Mouse (Mus musculus) MEL (cell line): ENCODE results near the gene Fcf1. TPM values are rescaled to one million over a fixed set of nuclear protein-coding genes. Genes with fewer than 3 reads are reported as not detected.

Experiments
- DNase-seq: peaks from one replicate; pipeline ENCODE4 v3.0.0; 2011; ENCODE audit warnings: low read depth, low spot score
- H3K27ac ChIP-seq: 2 replicates; pipeline ENCODE4 v1.5.1; 2012; ENCODE audit warnings: low read depth, mild to moderate bottlenecking, control low read depth, low read length, moderate library complexity; ENCODE audit not compliant: control insufficient read depth
- H3K27me3 ChIP-seq, 2 experiments: fragments of 150-350 bp in 1 of 2; sonication (generic) in 1 of 2; 2 replicates each; pipeline ENCODE4 v1.6.1; 2012; ENCODE audit warnings: low read length in 2 of 2, mild to moderate bottlenecking in 2 of 2, improper control_type of control experiment in 1 of 2, moderate library complexity in 1 of 2; ENCODE audit not compliant: insufficient read depth in 2 of 2, control insufficient read depth in 1 of 2
- H3K36me3 ChIP-seq, 2 experiments: 2 replicates each; pipeline ENCODE4 v1.6.1; 2012 to 2014; ENCODE audit warnings: low read length in 2 of 2, improper control_type of control experiment in 1 of 2, inconsistent platforms in 1 of 2, mild to moderate bottlenecking in 1 of 2; ENCODE audit not compliant: insufficient read depth in 2 of 2, control insufficient read depth in 1 of 2
- H3K4me1 ChIP-seq, 2 experiments: fragments of 150-350 bp in 1 of 2; sonication (generic) in 1 of 2; 2 replicates each; pipeline ENCODE4 v1.6.1; 2012; ENCODE audit warnings: low read length in 2 of 2, improper control_type of control experiment in 1 of 2, mild to moderate bottlenecking in 1 of 2; ENCODE audit not compliant: insufficient read depth in 2 of 2, control insufficient read depth in 1 of 2
- H3K4me3 ChIP-seq, 2 experiments: fragments of 150-350 bp in 1 of 2; sonication (generic) in 1 of 2; 2 replicates each; pipeline ENCODE4 v1.5.1; 2012; ENCODE audit warnings: low read depth in 2 of 2, low read length in 2 of 2, mild to moderate bottlenecking in 2 of 2, moderate library complexity in 2 of 2, control low read depth in 1 of 2, improper control_type of control experiment in 1 of 2; ENCODE audit not compliant: control insufficient read depth in 1 of 2, insufficient read depth in 1 of 2
- H3K79me2 ChIP-seq: 2 replicates; pipeline ENCODE4 v1.6.1; 2012; ENCODE audit warnings: mild to moderate bottlenecking, low read length, moderate library complexity; ENCODE audit not compliant: control insufficient read depth, poor library complexity, insufficient read depth
- H3K9ac ChIP-seq: 2 replicates; pipeline ENCODE4 v1.6.1; 2012; ENCODE audit warnings: low read depth, mild to moderate bottlenecking, control low read depth, low read length, moderate library complexity; ENCODE audit not compliant: control insufficient read depth, poor library complexity, severe bottlenecking
- H3K9me3 ChIP-seq: fragments of 150-350 bp; sonication (generic); replicated peaks from 2 replicates; pipeline ENCODE4 v1.6.1; 2012; ENCODE audit warnings: mild to moderate bottlenecking, low read length, improper control_type of control experiment, moderate library complexity; ENCODE audit not compliant: insufficient read depth
- BHLHE40 ChIP-seq: IDR thresholded peaks from 2 replicates; pipeline ENCODE4 v1.6.1; 2012; ENCODE audit warnings: low read depth, mild to moderate bottlenecking, inconsistent platforms, low read length, improper control_type of control experiment, borderline replicate concordance
- CHD2 ChIP-seq: IDR thresholded peaks from 2 replicates; pipeline ENCODE4 v1.6.1; 2011; ENCODE audit warnings: low read length, improper control_type of control experiment
- ELF1 ChIP-seq: IDR thresholded peaks from 2 replicates; pipeline ENCODE4 v1.6.1; 2014; ENCODE audit warnings: low read depth, mild to moderate bottlenecking, inconsistent platforms, low read length, improper control_type of control experiment, moderate library complexity
- EP300 ChIP-seq, 2 experiments: IDR thresholded peaks; 2 replicates each; pipeline ENCODE4 v1.6.1; 2011; ENCODE audit warnings: improper control_type of control experiment in 2 of 2, low read length in 2 of 2, low read depth in 1 of 2, mild to moderate bottlenecking in 1 of 2
- ETS1 ChIP-seq: IDR thresholded peaks from 2 replicates; pipeline ENCODE4 v1.6.1; 2012; ENCODE audit warnings: low read depth, mild to moderate bottlenecking, inconsistent platforms, low read length, improper control_type of control experiment, moderate library complexity
- JUND ChIP-seq: IDR thresholded peaks from 2 replicates; pipeline ENCODE4 v1.6.1; 2011; ENCODE audit warnings: low read depth, mild to moderate bottlenecking, improper control_type of control experiment, low read length
- MAFK ChIP-seq: IDR thresholded peaks from 2 replicates; pipeline ENCODE4 v1.6.1; 2011; ENCODE audit warnings: low read depth, mild to moderate bottlenecking, low read length, improper control_type of control experiment, borderline replicate concordance
- MAX ChIP-seq: IDR thresholded peaks from 2 replicates; pipeline ENCODE4 v1.6.1; 2011; ENCODE audit warnings: low read length, improper control_type of control experiment
- MXI1 ChIP-seq: IDR thresholded peaks from 2 replicates; pipeline ENCODE4 v1.6.1; 2011; ENCODE audit warnings: mild to moderate bottlenecking, low read depth, low read length, improper control_type of control experiment
- MYB ChIP-seq: IDR thresholded peaks from 2 replicates; pipeline ENCODE4 v1.6.1; 2011; ENCODE audit warnings: mild to moderate bottlenecking, low read depth, low read length, improper control_type of control experiment
- NELFE ChIP-seq: IDR thresholded peaks from 2 replicates; pipeline ENCODE4 v1.6.1; 2011; ENCODE audit warnings: low read depth, low read length, improper control_type of control experiment
- NRF1 ChIP-seq: IDR thresholded peaks from 2 replicates; pipeline ENCODE4 v1.6.1; 2014; ENCODE audit warnings: low read depth, mild to moderate bottlenecking, inconsistent platforms, low read length, improper control_type of control experiment, moderate library complexity; ENCODE audit not compliant: poor library complexity, insufficient read depth, severe bottlenecking
- POLR2AphosphoS2 ChIP-seq: IDR thresholded peaks from 2 replicates; pipeline ENCODE4 v1.6.1; 2011; ENCODE audit warnings: low read length, improper control_type of control experiment
- POLR2AphosphoS5 ChIP-seq: IDR thresholded peaks from 2 replicates; pipeline ENCODE4 v1.6.1; 2012; ENCODE audit warnings: low read depth, borderline replicate concordance, mild to moderate bottlenecking, inconsistent platforms, low read length, moderate library complexity, mixed read lengths
- RAD21 ChIP-seq: IDR thresholded peaks from 2 replicates; pipeline ENCODE4 v1.6.1; 2011; ENCODE audit warnings: mild to moderate bottlenecking, low read depth, low read length, improper control_type of control experiment
- RCOR1 ChIP-seq: IDR thresholded peaks from 2 replicates; pipeline ENCODE4 v1.6.1; 2012; ENCODE audit warnings: low read depth, mild to moderate bottlenecking, inconsistent platforms, low read length, improper control_type of control experiment
- SIN3A ChIP-seq: IDR thresholded peaks from 2 replicates; pipeline ENCODE4 v1.6.1; 2012; ENCODE audit warnings: low read length, improper control_type of control experiment, inconsistent platforms
- UBTF ChIP-seq: IDR thresholded peaks from 2 replicates; pipeline ENCODE4 v1.6.1; 2012; ENCODE audit warnings: low read depth, mild to moderate bottlenecking, inconsistent platforms, low read length, improper control_type of control experiment, moderate library complexity, borderline replicate concordance; ENCODE audit not compliant: insufficient read depth
- USF1 ChIP-seq: IDR thresholded peaks from 2 replicates; pipeline ENCODE4 v1.6.1; 2014; ENCODE audit warnings: low read depth, mild to moderate bottlenecking, inconsistent platforms, low read length, improper control_type of control experiment, moderate library complexity
- ZKSCAN1 ChIP-seq: IDR thresholded peaks from 2 replicates; pipeline ENCODE4 v1.6.1; 2012; ENCODE audit warnings: low read depth, mild to moderate bottlenecking, inconsistent platforms, low read length, improper control_type of control experiment, moderate library complexity
- ZNF384 ChIP-seq: IDR thresholded peaks from 2 replicates; pipeline ENCODE4 v1.6.1; 2012; ENCODE audit warnings: low read depth, mild to moderate bottlenecking, inconsistent platforms, low read length, improper control_type of control experiment
- polyA plus RNA-seq, 2 experiments: library from polyadenylated mRNA; stranded (reverse) in 1 of 2; unstranded in 1 of 2; fragments of >175 nt in 1 of 2; fragments of >200 nt in 1 of 2; gene quantifications; 2 replicates each; pipeline versions ENCODE4 v1.2.1 to v1.2.4; 2012; ENCODE audit warnings: low replicate concordance in 2 of 2, low read depth in 1 of 2; ENCODE audit not compliant: insufficient read length in 2 of 2, insufficient read depth in 1 of 2, missing spikeins in 1 of 2
- total RNA-seq: library from RNA; depleted of rRNA; stranded (reverse); fragments of 300-350 nt; gene quantifications from 2 replicates; pipeline ENCODE4 v1.2.3, GENCODE M21; 2012

Fcf1 gene
- total and polyA plus RNA-seq, 3 experiments, result 172 to 250 TPM; not detected in 1

DNA sequence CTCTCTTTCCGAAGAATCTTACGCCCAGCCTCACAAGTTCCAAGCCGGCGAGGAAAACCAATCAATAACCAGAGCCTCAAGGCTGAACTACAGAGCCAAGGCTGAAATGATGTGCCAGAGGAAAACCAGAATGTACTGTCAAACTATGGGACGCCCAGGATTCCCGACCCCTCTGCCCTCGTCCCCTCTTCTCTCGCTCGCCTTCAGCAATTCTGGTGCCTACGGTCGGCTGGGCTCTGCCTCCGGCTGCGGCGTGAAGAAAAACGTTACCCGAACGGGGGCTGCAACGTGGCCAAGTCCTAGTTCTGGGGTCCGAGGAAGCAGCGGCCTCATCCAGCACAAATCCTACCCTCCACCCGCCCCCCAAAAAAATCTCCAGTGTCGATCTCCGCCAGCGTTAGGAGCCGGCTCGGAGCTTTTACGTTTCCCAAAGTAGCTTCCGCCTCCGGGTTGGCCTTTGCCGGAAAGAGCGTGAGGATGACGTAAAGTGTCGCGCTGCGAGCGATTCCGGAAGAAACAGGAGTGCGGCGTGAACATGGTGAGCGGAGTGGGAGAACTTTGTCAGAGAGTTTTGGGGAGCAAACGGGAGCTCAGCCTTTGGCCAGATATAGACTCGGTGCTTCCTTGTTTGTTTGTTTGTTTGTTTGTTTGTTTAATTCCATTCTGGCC lies at the start of gene Fcf1, which contains the start of gene Arel1 (continued):
- TF ChIP-seq ETS1 (peak; percentile 60; the same call in 1 of the 2 replicates), BHLHE40 (no peak), JUND (no peak), MAFK (no peak)

DNA sequence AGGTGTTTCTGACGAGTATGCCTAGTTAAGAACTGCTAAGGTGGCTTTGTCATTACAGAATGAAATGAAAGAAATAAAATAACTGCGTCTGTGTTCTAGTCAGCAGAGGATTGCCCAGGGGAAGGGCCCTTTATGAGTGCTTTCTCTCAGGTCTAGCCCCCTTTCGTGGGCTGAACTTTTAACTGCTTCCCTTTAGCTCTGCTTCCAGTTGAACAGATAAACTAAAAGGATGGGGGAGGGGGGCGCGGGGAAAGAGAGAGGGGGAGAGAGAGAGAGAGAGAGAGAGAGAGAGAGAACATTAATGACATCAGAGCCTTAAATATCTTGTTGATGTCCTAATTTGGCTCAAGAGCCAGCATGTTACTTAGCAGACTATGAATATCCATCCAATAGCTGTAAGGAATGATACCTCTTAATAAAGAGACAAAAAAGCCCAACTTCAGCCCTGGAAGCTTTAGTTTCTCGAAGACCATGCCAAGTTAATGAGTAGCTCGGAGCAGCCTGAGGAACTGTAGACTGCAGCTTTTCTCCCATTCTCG lies 48.7 kb upstream of the Fcf1 start:
- Histone ChIP-seq H3K9me3 (no peaks in the 10 kb centered on the region), H3K9ac (no peak overlapping the region), H3K4me1 (peaks cover 0 to 4% of the 10 kb centered on the region in 2 experiments; a peak in 2 of 4 replicates), H3K27ac (no peak overlapping the region), H3K27me3 (no peaks in the 10 kb centered on the region), H3K79me2 (no peaks in the 10 kb centered on the region), H3K4me3 (no peak overlapping the region), H3K36me3 (peaks cover 7 to 19% of the 10 kb centered on the region in 2 experiments; a peak in 3 of 4 replicates)
- TF ChIP-seq ELF1, result no peak
- no peak for TF ChIP-seq UBTF
- TF ChIP-seq MYB, result no peak
- no peak for TF ChIP-seq NRF1
- no peak for TF ChIP-seq ZNF384
- no peak for TF ChIP-seq CHD2
- no peak for TF ChIP-seq NELFE
- no peak for TF ChIP-seq EP300 (IDR thresholded peaks at IDR 0.05; ENCODE audit: low read depth in 1 of 2, low read length in 2 of 2)
- no peak for DNase-seq

- no peaks in the 10 kb centered on the region for H3K4me1 ChIP-seq
- no peaks in the 10 kb centered on the region for H3K27me3 ChIP-seq
- DNase-seq, result no peak
- H3K4me3 ChIP-seq, result no peak overlapping the region
- H3K36me3 ChIP-seq, result peaks cover 0 to 26% of the 10 kb centered on the region in 2 experiments; a peak in 2 of 4 replicates
- no peaks in the 10 kb centered on the region for H3K9me3 ChIP-seq
- TF ChIP-seq ZNF384 (no peak), RAD21 (no peak), MAX (no peak), RCOR1 (no peak), POLR2AphosphoS2 (no peak), ZKSCAN1 (no peak), NRF1 (no peak), SIN3A (no peak), ELF1 (no peak), POLR2AphosphoS5 (no peak), MXI1 (no peak), USF1 (no peak)
- no peak overlapping the region for H3K9ac ChIP-seq
- no peak overlapping the region for H3K27ac ChIP-seq
- no peaks in the 10 kb centered on the region for H3K79me2 ChIP-seq
Observed at GRCm38 (mm10) chr12:84924324-84924723, 46.4 kb upstream of the Fcf1 start.
